Mouse (Mus musculus) kidney, adult 8-10 months (tissue): ENCODE results near the gene Fcho2.

Experiments
- DNase-seq, 2 experiments: peaks; one replicate each; pipeline ENCODE4 v3.0.0; 2022

Gene Fcho2

GRCm38 (mm10) chr13:98705501-98705900 is 109.7 kb downstream of the Fcho2 start:
- DNase-seq, result no peak

- DNase-seq, result no peak
Observed at GRCm38 (mm10) chr13:98703786-98704185, 111.5 kb downstream of the Fcho2 start.

- no peak for DNase-seq
Observed at GRCm38 (mm10) chr13:98702361-98702760, 112.9 kb downstream of the Fcho2 start.

- no peak for DNase-seq
Observed at GRCm38 (mm10) chr13:98701309-98701675, 114.0 kb downstream of the Fcho2 start.

- no peak for DNase-seq
Observed at GRCm38 (mm10) chr13:98700661-98701308, 114.5 kb downstream of the Fcho2 start.

GRCm38 (mm10) chr13:98699982-98700540 is 115.2 kb downstream of the Fcho2 start:
- no peak for DNase-seq

- peak in 1 of 2 experiments; percentile 55 for DNase-seq
Observed at GRCm38 (mm10) chr13:98699051-98699744, 116.1 kb downstream of the Fcho2 start.

GRCm38 (mm10) chr13:98696716-98697115 is 118.5 kb downstream of the Fcho2 start:
- DNase-seq, result no peak

GRCm38 (mm10) chr13:98695546-98695945 is 119.7 kb downstream of the Fcho2 start:
- peak; percentile 82 to 88 for DNase-seq

- DNase-seq, result peak; percentile 53 to 55
Observed at GRCm38 (mm10) chr13:98694773-98695314, 120.4 kb downstream of the Fcho2 start, which contains the start of gene Tmem171. TSS of gene Tmem171 (minus strand) at chr13:98694834.

GRCm38 (mm10) chr13:98693316-98693715 is 121.9 kb downstream of the Fcho2 start:
- no peak for DNase-seq

- DNase-seq, result no peak
Observed at GRCm38 (mm10) chr13:98691956-98692515, 123.2 kb downstream of the Fcho2 start.

GRCm38 (mm10) chr13:98690886-98691285 is 124.4 kb downstream of the Fcho2 start:
- no peak for DNase-seq

- DNase-seq, result peak; percentile 60 to 65
Observed at GRCm38 (mm10) chr13:98689605-98690290, 125.5 kb downstream of the Fcho2 start.

GRCm38 (mm10) chr13:98687931-98688330 is 127.3 kb downstream of the Fcho2 start:
- DNase-seq, result no peak

GRCm38 (mm10) chr13:98684144-98684900 is 130.9 kb downstream of the Fcho2 start:
- peak in 1 of 2 experiments; percentile 31 for DNase-seq

- no peak for DNase-seq
Observed at GRCm38 (mm10) chr13:98683412-98683811, 131.8 kb downstream of the Fcho2 start.

- no peak for DNase-seq
Observed at GRCm38 (mm10) chr13:98680470-98681060, 134.7 kb downstream of the Fcho2 start.

GRCm38 (mm10) chr13:98679631-98680041 is 135.6 kb downstream of the Fcho2 start:
- DNase-seq, result no peak

- no peak for DNase-seq
Observed at GRCm38 (mm10) chr13:98679230-98679629, 136.0 kb downstream of the Fcho2 start.

- peak in 1 of 2 experiments; percentile 59 for DNase-seq
Observed at GRCm38 (mm10) chr13:98673922-98674321, 141.3 kb downstream of the Fcho2 start.
